Mouse (Mus musculus) forebrain, postnatal 0 days (tissue): ENCODE data around the gene Cenps. TPM values are rescaled to one million over a fixed set of nuclear protein-coding genes. Genes with fewer than 3 reads are reported as not detected.
A peak's percentile ranks its signal among the peaks of the same experiment; 100 is the strongest.

Experiments used
- ATAC-seq: fragments of 200-750 bp; cut with Nextera tagmentation; 2 replicates; pipeline ENCODE4 v1.8.0; 2017; ENCODE audit warnings: mild to moderate bottlenecking, moderate library complexity
- DNase-seq: peaks from one replicate; pipeline ENCODE4 v3.0.0-alpha.2; 2015
- H3K27ac ChIP-seq: fragments of 300-500 bp; sonication (generic); 2 replicates; pipeline ENCODE4 v1.5.1; 2014; ENCODE audit warnings: low read depth, mild to moderate bottlenecking, antibody characterized with exemption, low read length, moderate library complexity, mixed read lengths
- H3K27me3 ChIP-seq: fragments of 300-500 bp; sonication (generic); 2 replicates; pipeline ENCODE4 v1.6.1; 2014; ENCODE audit warnings: mild to moderate bottlenecking, low read length, mixed read lengths; ENCODE audit not compliant: insufficient read depth
- H3K36me3 ChIP-seq: fragments of 300-500 bp; sonication (generic); 2 replicates; pipeline ENCODE4 v1.6.1; 2014; ENCODE audit warnings: mild to moderate bottlenecking, moderate library complexity; ENCODE audit not compliant: insufficient read depth
- H3K4me1 ChIP-seq: fragments of 300-500 bp; sonication (generic); 2 replicates; pipeline ENCODE4 v1.6.1; 2014; ENCODE audit warnings: antibody characterized with exemption; ENCODE audit not compliant: insufficient read depth
- H3K4me2 ChIP-seq: fragments of 300-500 bp; sonication (generic); 2 replicates; pipeline ENCODE4 v1.6.1; 2014; ENCODE audit warnings: low read depth, mild to moderate bottlenecking, moderate library complexity
- H3K4me3 ChIP-seq: fragments of 300-500 bp; sonication (generic); 2 replicates; pipeline ENCODE4 v1.5.1; 2014; ENCODE audit warnings: low read depth, low read length, mixed read lengths
- H3K9ac ChIP-seq: fragments of 300-500 bp; sonication (generic); 2 replicates; pipeline ENCODE4 v1.6.1; 2014; ENCODE audit warnings: mild to moderate bottlenecking
- H3K9me3 ChIP-seq: fragments of 300-500 bp; sonication (generic); 2 replicates; pipeline ENCODE4 v1.6.1; 2016; ENCODE audit warnings: low read length
- CTCF ChIP-seq: sonication (generic); IDR thresholded peaks from 2 replicates; pipeline ENCODE4 v1.5.1; 2016; ENCODE audit warnings: antibody characterized with exemption, control low read depth, low read depth
- WGBS: fragments of 180-500 bp; shearing (Covaris S2); extraction: QIAGEN DNeasy Blood & Tissue Kit; methylation state at CpG from one replicate; pipeline ENCODE4 v1.1.7; 2014; 5-methylcytosine and 5-hydroxymethylcytosine counted together
- polyA plus RNA-seq: library from polyadenylated mRNA; unstranded; fragments of >200 nt; fragmentation: Nextera tagmentation; extraction: Ambion mirVana; gene quantifications from 2 replicates; pipeline ENCODE4 v1.2.1, GENCODE M21; 2015
- total RNA-seq: library from RNA; depleted of rRNA; stranded (reverse); fragments of >200 nt; gene quantifications from 2 replicates; pipeline ENCODE4 v1.2.3, GENCODE M21; 2014

The Cenps gene
- total and polyA plus RNA-seq, 2 experiments from 2014 or later = 6.5 to 15.9 TPM

DNA sequence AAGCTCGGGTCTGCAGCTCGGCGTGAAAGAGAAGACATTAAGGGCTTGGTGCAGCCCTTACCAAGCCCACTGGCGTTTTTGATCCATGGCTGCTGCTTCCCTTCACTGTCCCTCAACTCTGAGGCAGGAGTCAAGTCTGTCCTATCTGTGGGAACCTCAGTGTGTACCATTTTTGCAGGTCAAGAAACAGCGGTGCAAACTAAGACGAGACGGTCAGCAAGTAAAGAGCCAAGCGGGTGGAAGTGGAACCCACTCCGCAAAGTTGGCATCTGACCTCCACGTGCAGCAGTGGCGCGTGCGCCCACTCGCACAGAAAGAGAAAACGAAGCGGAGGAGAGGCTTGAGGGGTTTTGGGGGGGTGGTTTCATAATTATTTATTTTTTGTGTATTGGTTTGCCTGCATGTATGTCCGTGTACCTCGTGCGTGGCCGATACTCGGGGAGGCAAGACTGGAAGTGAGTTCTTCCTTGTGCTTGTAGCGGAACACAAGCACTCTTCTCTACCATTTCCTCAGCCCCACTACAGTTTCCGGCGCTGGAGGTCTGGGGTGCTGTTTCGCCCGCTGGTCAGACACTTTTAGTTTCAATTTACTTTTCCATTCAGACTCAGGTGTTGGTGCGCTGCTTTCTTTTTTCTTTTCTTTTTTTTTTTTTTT, 29.7 kb upstream of the Cenps start:
- no peak for TF ChIP-seq CTCF
- Histone ChIP-seq H3K9me3 (no peaks in the 10 kb centered on the region), H3K27me3 (no peaks in the 10 kb centered on the region), H3K9ac (peak overlapping the region; percentile 31), H3K36me3 (peaks cover 10% of the 10 kb centered on the region; the same call in 1 of the 2 replicates), H3K4me2 (peak overlapping the region; percentile 94), H3K4me1 (peaks cover 6% of the 10 kb centered on the region; the same call in 1 of the 2 replicates), H3K27ac (peak overlapping the region; percentile 29; the same call in 1 of the 2 replicates), H3K4me3 (peak overlapping the region; percentile 79)
- DNase-seq (no peak), ATAC-seq (peak; percentile 40)
- under 1% methylated on average over 27 of the region's 27 CpGs for whole genome bisulfite sequencing

DNA sequence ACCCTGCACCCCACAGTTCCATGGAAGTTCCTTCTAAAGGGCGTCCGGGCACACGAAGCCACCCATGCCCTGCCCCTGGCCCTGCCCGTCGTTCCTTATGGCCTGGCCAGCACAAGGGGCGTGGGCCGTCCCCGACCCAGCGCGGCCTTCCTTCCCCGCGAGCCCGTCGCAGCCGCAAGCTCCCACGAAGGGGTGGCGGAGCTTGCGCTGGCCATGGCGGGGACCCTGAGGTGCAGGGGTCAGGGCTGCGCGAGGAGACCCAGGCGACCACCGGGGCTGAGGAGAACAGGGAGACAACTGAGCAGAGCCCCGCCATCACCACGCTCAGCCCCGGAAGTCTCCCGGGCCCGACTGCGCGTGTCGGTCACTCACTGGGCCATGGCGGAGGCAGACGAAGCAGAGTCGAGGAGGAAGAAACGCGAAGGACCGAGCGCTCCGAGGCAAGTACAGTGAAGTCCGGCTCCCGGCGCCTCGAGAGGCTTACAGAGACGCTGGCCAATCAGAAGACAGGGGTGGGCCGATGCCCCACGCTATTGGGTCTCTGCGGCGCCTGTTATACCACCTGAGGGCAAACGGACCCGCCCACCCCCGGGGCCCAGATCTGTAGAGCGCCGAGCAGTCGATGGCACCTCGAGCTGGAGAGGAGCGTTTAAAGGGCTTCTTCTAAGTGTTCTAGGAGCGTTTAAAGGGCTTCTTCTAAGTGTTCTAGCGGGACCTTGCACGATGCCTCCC, 29.0 kb upstream of the Cenps start, which contains the start of gene Pgd:
Gene Pgd, minus strand, starts transcription at position 557 of the 732 bp plus-strand sequence.
- peak within 1 kb of the TSS; percentile 94 for H3K4me2 ChIP-seq
- H3K27ac ChIP-seq = peak within 1 kb of the TSS; percentile 69
- peak within 1 kb of the TSS; percentile 64 for H3K9ac ChIP-seq
- no peaks in the 10 kb centered on the region for H3K9me3 ChIP-seq
- H3K4me3 ChIP-seq = peak within 1 kb of the TSS; percentile 79
- H3K27me3 ChIP-seq = no peaks in the 10 kb centered on the region
- DNase-seq (peak; percentile 96), ATAC-seq (peak; percentile 100)
- no peak for TF ChIP-seq CTCF
- peaks cover 6% of the 10 kb centered on the region; the same call in 1 of the 2 replicates for H3K4me1 ChIP-seq
- WGBS = 2% methylated on average over 59 of the region's 59 CpGs
- peaks cover 15% of the 10 kb centered on the region for H3K36me3 ChIP-seq

DNA sequence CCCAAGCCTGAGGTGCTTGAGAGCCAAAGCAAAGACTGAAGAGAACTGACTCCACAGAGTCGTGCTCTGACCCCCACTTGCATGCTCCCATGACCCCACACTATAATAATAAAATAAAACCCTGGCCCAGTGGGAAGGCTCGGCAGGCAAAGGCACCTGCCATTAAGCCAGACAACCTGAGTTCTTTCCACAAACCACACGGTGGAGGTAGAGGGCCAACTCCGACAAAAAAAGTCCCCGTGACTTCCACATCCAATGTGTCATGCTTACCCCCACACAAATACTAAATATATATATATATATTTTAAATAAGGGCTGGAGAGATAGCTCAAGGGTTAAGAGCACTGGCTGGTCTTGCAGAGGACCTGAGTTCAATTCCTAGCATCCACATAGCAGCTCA, 26.7 kb upstream of the Cenps start:
- Histone ChIP-seq H3K4me2 (no peak overlapping the region), H3K27ac (no peak overlapping the region), H3K4me3 (no peak overlapping the region), H3K4me1 (peaks cover 6% of the 10 kb centered on the region; the same call in 1 of the 2 replicates), H3K27me3 (no peaks in the 10 kb centered on the region), H3K36me3 (peaks cover 36% of the 10 kb centered on the region), H3K9me3 (no peaks in the 10 kb centered on the region), H3K9ac (no peak overlapping the region)
- WGBS = 68% methylated on average over 5 of the region's 5 CpGs
- no peak for ATAC-seq
- DNase-seq = no peak
- peak; percentile 19; the same call in 1 of the 2 replicates for TF ChIP-seq CTCF

DNA sequence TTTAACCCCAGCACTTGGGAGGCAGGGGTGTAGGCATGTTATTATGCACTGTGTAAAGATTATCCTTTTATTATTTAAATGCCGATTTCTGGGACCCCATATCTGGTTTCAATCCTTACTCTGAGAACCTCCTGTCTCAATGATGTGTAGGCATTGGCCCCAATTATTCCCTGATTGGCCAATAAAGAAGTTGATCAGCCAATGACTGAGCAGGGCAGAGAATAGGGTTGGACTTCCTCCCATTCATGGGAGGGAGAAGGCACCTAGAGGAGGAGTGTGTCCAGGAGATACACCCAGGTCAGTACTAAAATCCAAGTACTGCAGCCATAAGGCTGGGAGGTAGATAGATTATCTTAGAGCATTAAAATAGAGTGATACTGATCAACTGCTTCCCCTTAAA, 25.8 kb upstream of the Cenps start:
- H3K27me3 ChIP-seq = no peaks in the 10 kb centered on the region
- H3K4me3 ChIP-seq = no peak overlapping the region
- no peak overlapping the region for H3K9ac ChIP-seq
- no peak overlapping the region for H3K4me2 ChIP-seq
- DNase-seq (no peak), ATAC-seq (no peak)
- H3K4me1 ChIP-seq = peaks cover 6% of the 10 kb centered on the region; the same call in 1 of the 2 replicates
- no peak for TF ChIP-seq CTCF
- no peaks in the 10 kb centered on the region for H3K9me3 ChIP-seq
- peaks cover 46% of the 10 kb centered on the region for H3K36me3 ChIP-seq
- WGBS = 49% methylated on average over 1 of the region's 1 CpGs
- no peak overlapping the region for H3K27ac ChIP-seq

- H3K4me2 ChIP-seq = no peak overlapping the region
- no peak overlapping the region for H3K4me3 ChIP-seq
- DNase-seq (no peak), ATAC-seq (no peak)
- H3K9ac ChIP-seq = no peak overlapping the region
- no peak for TF ChIP-seq CTCF
- no peak overlapping the region for H3K27ac ChIP-seq
- no peaks in the 10 kb centered on the region for H3K9me3 ChIP-seq
- no peaks in the 10 kb centered on the region for H3K27me3 ChIP-seq
- 90% methylated on average over 6 of the region's 6 CpGs for WGBS
- peaks cover 6% of the 10 kb centered on the region; the same call in 1 of the 2 replicates for H3K4me1 ChIP-seq
- H3K36me3 ChIP-seq = peaks cover 65% of the 10 kb centered on the region
These were observed 23.7 kb upstream of the Cenps start for GRCm38 (mm10) chr4:149161166-149161565.

DNA sequence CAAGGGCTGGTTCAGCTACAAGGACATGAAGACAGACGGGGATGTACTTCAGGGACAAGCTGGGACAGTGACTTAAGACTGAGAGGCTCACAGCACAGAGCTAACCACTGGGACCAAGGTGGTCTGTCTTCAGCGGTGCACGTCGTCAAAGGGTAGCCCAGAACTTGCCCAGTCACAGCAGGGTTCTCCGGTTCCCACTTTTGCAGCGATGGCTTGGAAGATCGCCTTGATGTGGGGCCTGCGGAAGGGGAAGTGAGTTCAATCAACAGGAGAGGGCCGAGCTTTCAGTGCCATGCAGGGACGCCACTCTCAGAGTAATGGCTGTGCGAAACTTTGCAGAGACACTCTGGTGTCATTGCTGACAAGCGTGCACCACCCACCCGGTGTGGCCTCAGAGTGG, 22.5 kb upstream of the Cenps start:
- Histone ChIP-seq H3K9ac (no peak overlapping the region), H3K36me3 (peaks cover 74% of the 10 kb centered on the region), H3K9me3 (no peaks in the 10 kb centered on the region), H3K4me1 (no peaks in the 10 kb centered on the region), H3K4me2 (no peak overlapping the region), H3K27me3 (no peaks in the 10 kb centered on the region), H3K4me3 (no peak overlapping the region), H3K27ac (no peak overlapping the region)
- 91% methylated on average over 13 of the region's 13 CpGs for WGBS
- DNase-seq = no peak
- ATAC-seq = no peak
- TF ChIP-seq CTCF = no peak

- Histone ChIP-seq H3K9ac (no peak overlapping the region), H3K36me3 (peaks cover 81% of the 10 kb centered on the region), H3K27ac (no peak overlapping the region), H3K4me3 (no peak overlapping the region), H3K4me2 (no peak overlapping the region), H3K27me3 (no peaks in the 10 kb centered on the region), H3K9me3 (no peaks in the 10 kb centered on the region), H3K4me1 (no peaks in the 10 kb centered on the region)
- TF ChIP-seq CTCF = no peak
- ATAC-seq = no peak
- DNase-seq = no peak
- 98% methylated on average over 2 of the region's 2 CpGs for WGBS
These were observed 21.8 kb upstream of the Cenps start for GRCm38 (mm10) chr4:149159203-149159602.
